Mouse (Mus musculus) heart, embryonic 12.5 days (tissue): ENCODE measurements around the gene 1700042G07Rik. TPM values are rescaled to one million over a fixed set of nuclear protein-coding genes. Genes with fewer than 3 reads are reported as not detected.
"Not testable (repeated sequence)": the region's sequence is repeated elsewhere in the genome, so short reads cannot be mapped to it uniquely, and the experiment has no call there.

Experiments used
- ATAC-seq: fragments of 200-750 bp; cut with Nextera tagmentation; 2 replicates; pipeline ENCODE4 v1.8.0; 2017; ENCODE audit warnings: moderate TSS enrichment, moderate library complexity; ENCODE audit not compliant: insufficient number of reproducible peaks, low FRiP score
- H3K27ac ChIP-seq: fragments of 300-500 bp; sonication (generic); 2 replicates; pipeline ENCODE4 v1.5.1; 2016; ENCODE audit warnings: mild to moderate bottlenecking, moderate library complexity; ENCODE audit not compliant: poor library complexity, severe bottlenecking
- H3K27me3 ChIP-seq: fragments of 300-500 bp; sonication (generic); replicated peaks from 2 replicates; pipeline ENCODE4 v1.6.1; 2016; ENCODE audit warnings: mild to moderate bottlenecking, moderate library complexity
- H3K36me3 ChIP-seq: fragments of 300-500 bp; sonication (generic); 2 replicates; pipeline ENCODE4 v1.6.1; 2016; ENCODE audit warnings: mild to moderate bottlenecking, moderate library complexity
- H3K4me1 ChIP-seq: fragments of 300-500 bp; sonication (generic); replicated peaks from 2 replicates; pipeline ENCODE4 v1.6.1; 2016; ENCODE audit warnings: mild to moderate bottlenecking
- H3K4me2 ChIP-seq: fragments of 300-500 bp; sonication (generic); 2 replicates; pipeline ENCODE4 v1.6.1; 2016; ENCODE audit warnings: mild to moderate bottlenecking, moderate library complexity
- H3K4me3 ChIP-seq: fragments of 300-500 bp; sonication (generic); 2 replicates; pipeline ENCODE4 v1.5.1; 2016; ENCODE audit warnings: mild to moderate bottlenecking
- H3K9ac ChIP-seq: fragments of 300-500 bp; sonication (generic); 2 replicates; pipeline ENCODE4 v1.6.1; 2016; ENCODE audit warnings: mild to moderate bottlenecking, moderate library complexity
- H3K9me3 ChIP-seq: fragments of 300-500 bp; sonication (generic); replicated peaks from 2 replicates; pipeline ENCODE4 v1.6.1; 2016; ENCODE audit warnings: mild to moderate bottlenecking, moderate library complexity
- WGBS: fragments of 180-500 bp; shearing (Covaris S2); methylation state at CpG from one replicate; pipeline ENCODE4 v1.1.7; 2016; 5-methylcytosine and 5-hydroxymethylcytosine counted together
- polyA plus RNA-seq: library from polyadenylated mRNA; unstranded; fragments of >200 nt; fragmentation: Nextera tagmentation; extraction: Ambion mirVana; gene quantifications from 2 replicates; pipeline ENCODE4 v1.2.1, GENCODE M21; 2016

Gene 1700042G07Rik
- polyA plus RNA-seq, 1 experiment from 2014 or later = not detected

- Histone ChIP-seq H3K9me3 (0 out of 2 replicates have a peak, but pooled peaks cover 4% of the 10 kb centered on the region), H3K9ac (no peak overlapping the region), H3K4me1 (peaks cover 16% of the 10 kb centered on the region), H3K27ac (no peak overlapping the region), H3K4me2 (no peak overlapping the region), H3K4me3 (no peak overlapping the region), H3K27me3 (no peaks in the 10 kb centered on the region), H3K36me3 (no peaks in the 10 kb centered on the region)
- 28% methylated on average over 2 of the region's 2 CpGs for WGBS
- no peak for ATAC-seq
These were observed 43.9 kb downstream of the 1700042G07Rik start for GRCm38 (mm10) chr4:116217046-116217445.

GRCm38 (mm10) chr4:116217661-116218060 is 44.5 kb downstream of the 1700042G07Rik start:
- H3K27me3 ChIP-seq, H3K9me3 ChIP-seq, H3K9ac ChIP-seq, H3K27ac ChIP-seq, ATAC-seq, H3K4me2 ChIP-seq, H3K4me3 ChIP-seq, H3K36me3 ChIP-seq: not testable (repeated sequence)
- peaks cover 16% of the 10 kb centered on the region for H3K4me1 ChIP-seq
- 77% methylated on average over 1 of the region's 1 CpGs for WGBS

- no peak for ATAC-seq
- 90% methylated on average over 1 of the region's 1 CpGs for WGBS
- H3K36me3 ChIP-seq = no peaks in the 10 kb centered on the region
- peaks cover 16% of the 10 kb centered on the region for H3K4me1 ChIP-seq
- no peak overlapping the region for H3K4me2 ChIP-seq
- H3K27ac ChIP-seq = no peak overlapping the region
- H3K9ac ChIP-seq = no peak overlapping the region
- H3K4me3 ChIP-seq = no peak overlapping the region
- H3K9me3 ChIP-seq = 0 out of 2 replicates have a peak, but pooled peaks cover 4% of the 10 kb centered on the region
- no peaks in the 10 kb centered on the region for H3K27me3 ChIP-seq
These were observed 45.9 kb downstream of the 1700042G07Rik start for GRCm38 (mm10) chr4:116219056-116219455.

GRCm38 (mm10) chr4:116220071-116220650 is 47.0 kb downstream of the 1700042G07Rik start:
- no peak for ATAC-seq
- Histone ChIP-seq H3K9me3 (0 out of 2 replicates have a peak, but pooled peaks cover 4% of the 10 kb centered on the region), H3K36me3 (no peaks in the 10 kb centered on the region), H3K4me3 (peak overlapping the region; percentile 71), H3K27me3 (no peaks in the 10 kb centered on the region), H3K4me1 (peaks cover 16% of the 10 kb centered on the region), H3K9ac (peak overlapping the region; percentile 92), H3K27ac (peak overlapping the region; percentile 99), H3K4me2 (peak overlapping the region; percentile 76)
- whole genome bisulfite sequencing = 12% methylated on average over 6 of the region's 6 CpGs

- ATAC-seq = peak; percentile 60
- Histone ChIP-seq H3K9me3 (no peaks in the 10 kb centered on the region), H3K27ac (peak overlapping the region; percentile 99), H3K4me1 (peaks cover 16% of the 10 kb centered on the region), H3K36me3 (no peaks in the 10 kb centered on the region), H3K4me3 (peak overlapping the region; percentile 71), H3K4me2 (peak overlapping the region; percentile 76), H3K27me3 (no peaks in the 10 kb centered on the region), H3K9ac (peak overlapping the region; percentile 92)
- under 1% methylated on average over 26 of the region's 26 CpGs for WGBS
These were observed 47.6 kb downstream of the 1700042G07Rik start for GRCm38 (mm10) chr4:116220780-116221139.

- H3K4me2 ChIP-seq = peak within 1 kb of the TSS; percentile 76
- H3K9ac ChIP-seq = peak within 1 kb of the TSS; percentile 92
- H3K4me3 ChIP-seq = peak within 1 kb of the TSS; percentile 71
- no peaks in the 10 kb centered on the region for H3K36me3 ChIP-seq
- H3K4me1 ChIP-seq = peaks cover 14% of the 10 kb centered on the region
- under 1% methylated on average over 52 of the region's 53 CpGs for WGBS
- ATAC-seq = peak; percentile 100
- no peaks in the 10 kb centered on the region for H3K27me3 ChIP-seq
- H3K27ac ChIP-seq = peak within 1 kb of the TSS; percentile 99
- no peaks in the 10 kb centered on the region for H3K9me3 ChIP-seq
These were observed 48.1 kb downstream of the 1700042G07Rik start, which contains the start of gene Pik3r3 for GRCm38 (mm10) chr4:116221140-116221851. Pik3r3 (plus strand) TSS chr4:116221618.

- H3K4me3 ChIP-seq = peak overlapping the region; percentile 71
- peak overlapping the region; percentile 99 for H3K27ac ChIP-seq
- H3K9me3 ChIP-seq = no peaks in the 10 kb centered on the region
- no peak for ATAC-seq
- WGBS = under 1% methylated on average over 23 of the region's 23 CpGs
- peak overlapping the region; percentile 76 for H3K4me2 ChIP-seq
- peaks cover 8% of the 10 kb centered on the region for H3K4me1 ChIP-seq
- H3K9ac ChIP-seq = peak overlapping the region; percentile 87
- H3K36me3 ChIP-seq = no peaks in the 10 kb centered on the region
- no peaks in the 10 kb centered on the region for H3K27me3 ChIP-seq
These were observed 49.0 kb downstream of the 1700042G07Rik start for GRCm38 (mm10) chr4:116221996-116222842.

GRCm38 (mm10) chr4:116222843-116223119 is 49.6 kb downstream of the 1700042G07Rik start:
- WGBS = 7% methylated on average over 6 of the region's 6 CpGs
- peak overlapping the region; percentile 76; the same call in 1 of the 2 replicates for H3K4me2 ChIP-seq
- peak overlapping the region; percentile 99; the same call in 1 of the 2 replicates for H3K27ac ChIP-seq
- H3K27me3 ChIP-seq = no peaks in the 10 kb centered on the region
- ATAC-seq = no peak
- no peaks in the 10 kb centered on the region for H3K9me3 ChIP-seq
- H3K9ac ChIP-seq = peak overlapping the region; percentile 87
- peaks cover 8% of the 10 kb centered on the region for H3K4me1 ChIP-seq
- H3K36me3 ChIP-seq = no peaks in the 10 kb centered on the region
- peak overlapping the region; percentile 71 for H3K4me3 ChIP-seq

Other genes with a start within 250 kb of the 1700042G07Rik start
- 0.04 TPM in 1 of 2 replicates, not detected in the other for gene Dmbx1, start 233.4 kb upstream of the 1700042G07Rik start, polyA plus RNA-seq
- 1.3 and 1.5 TPM in 2 replicates for gene Faah, start 155.4 kb upstream of the 1700042G07Rik start, polyA plus RNA-seq
- gene Nsun4, start 119.5 kb upstream of the 1700042G07Rik start, polyA plus RNA-seq = 24.9 and 28.8 TPM in 2 replicates
- gene Uqcrh, start 98.3 kb upstream of the 1700042G07Rik start, polyA plus RNA-seq = 868 and 885 TPM in 2 replicates
- gene Lrrc41, start 98.1 kb upstream of the 1700042G07Rik start, polyA plus RNA-seq = 60.2 and 63.3 TPM in 2 replicates
- 25.1 and 25.9 TPM in 2 replicates for gene Rad54l, start 49.7 kb upstream of the 1700042G07Rik start, polyA plus RNA-seq
- gene Pomgnt1, start 49.5 kb upstream of the 1700042G07Rik start, polyA plus RNA-seq = 71.5 and 74.8 TPM in 2 replicates
- 2.3 and 2.6 TPM in 2 replicates for gene Lurap1, start 22.0 kb upstream of the 1700042G07Rik start, polyA plus RNA-seq
- gene Tspan1, start 5.8 kb upstream of the 1700042G07Rik start, polyA plus RNA-seq = not detected in 2 replicates
- gene Gm49337, start within 50 bp of the 1700042G07Rik start, polyA plus RNA-seq = not detected in 2 replicates
- gene Pik3r3, start 48.2 kb downstream of the 1700042G07Rik start, polyA plus RNA-seq = 25.6 and 25.8 TPM in 2 replicates